Mouse (Mus musculus): ENCODE measurements around the gene Rtp3.

DNA sequence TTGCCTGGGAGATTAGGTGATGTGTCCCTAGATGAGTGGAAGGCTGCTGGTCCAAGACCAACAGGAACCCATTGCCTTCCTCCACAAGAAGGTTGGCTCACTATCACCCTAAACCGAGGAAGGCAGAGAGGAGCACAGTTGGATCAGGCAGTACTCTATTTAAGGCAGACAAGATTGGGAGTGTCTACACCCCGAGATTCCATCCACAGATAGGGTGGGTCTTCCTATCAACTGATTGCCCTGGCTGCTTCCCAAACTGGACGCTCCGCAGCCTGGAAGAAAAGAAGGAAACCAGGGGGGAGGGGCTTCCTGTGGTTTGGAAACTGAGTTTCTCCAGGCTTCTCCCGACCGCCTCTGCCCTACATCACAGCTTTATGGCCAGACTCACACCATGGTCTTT, at the start of gene Rtp3:
- TF ChIP-seq CTCF (IDR thresholded peaks at IDR 0.05; ENCODE audit: low read depth) (no peak), EP300 (optimal IDR thresholded peaks at IDR 0.05) (no peak)
